Mouse (Mus musculus): ENCODE measurements around the gene Dnah7b. TPM values are rescaled to one million over a fixed set of nuclear protein-coding genes. Genes with fewer than 3 reads are reported as not detected.
"Not testable (repeated sequence)": the region's sequence is repeated elsewhere in the genome, so short reads cannot be mapped to it uniquely, and the experiment has no call there.

The Dnah7b gene
- polyA plus RNA-seq, 2 experiments: 0.04 to 0.09 TPM

DNA sequence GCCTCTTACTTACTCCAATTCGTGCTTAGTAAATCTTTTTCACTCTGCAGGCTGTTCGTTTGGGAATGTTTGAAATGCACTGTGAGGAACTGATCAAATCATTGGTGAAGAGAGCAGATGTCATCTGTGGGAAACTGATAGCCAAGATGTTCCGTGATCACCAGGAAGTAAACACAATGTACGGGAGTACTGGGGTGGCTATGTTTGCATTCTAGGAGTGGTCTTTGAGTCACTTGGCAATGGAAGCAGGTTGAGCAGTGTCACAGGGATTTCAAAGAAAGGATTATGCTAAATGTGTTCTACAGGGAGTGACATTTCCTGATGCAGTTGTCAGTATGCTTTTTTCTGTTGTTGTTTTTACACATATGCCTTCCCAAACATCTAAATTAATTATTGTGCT lies 61.9 kb downstream of the Dnah7b start:
- Histone ChIP-seq H3K36me3 (replicated peaks; ENCODE audit: control insufficient read depth, insufficient read depth, low read depth) (no peaks in the 10 kb centered on the region), H3K27ac (no peak overlapping the region), H3K9ac (replicated peaks) (no peak overlapping the region), H3K9me3 (ENCODE audit: control insufficient read depth, low read length) (no peaks in the 10 kb centered on the region), H3K4me2 (ENCODE audit: low read depth) (no peak overlapping the region), H3K4me3 (ENCODE audit: insufficient read depth in 1 of 2, low read depth in 2 of 2, low read length in 2 of 2) (no peak overlapping the region), H3K27me3 (ENCODE audit: control insufficient read depth, insufficient read depth, low read length) (no peaks in the 10 kb centered on the region), H3K4me1 (replicated peaks; ENCODE audit: control insufficient read depth in 2 of 2, insufficient read depth in 2 of 2, low read length in 1 of 2) (no peaks in the 10 kb centered on the region)
- TF ChIP-seq EP300 (IDR thresholded peaks at IDR 0.05; ENCODE audit: low read depth) (no peak), CTCF (IDR thresholded peaks at IDR 0.05; ENCODE audit: low read depth) (no peak)
- 19% methylated on average over 4 of the region's 4 CpGs for WGBS (ENCODE audit: insufficient replicate concordance)
- no peak for DNase-seq (ENCODE audit: low read depth in 3 of 3, low spot score in 3 of 3)
- no peak for ATAC-seq (ENCODE audit: insufficient read depth)

DNA sequence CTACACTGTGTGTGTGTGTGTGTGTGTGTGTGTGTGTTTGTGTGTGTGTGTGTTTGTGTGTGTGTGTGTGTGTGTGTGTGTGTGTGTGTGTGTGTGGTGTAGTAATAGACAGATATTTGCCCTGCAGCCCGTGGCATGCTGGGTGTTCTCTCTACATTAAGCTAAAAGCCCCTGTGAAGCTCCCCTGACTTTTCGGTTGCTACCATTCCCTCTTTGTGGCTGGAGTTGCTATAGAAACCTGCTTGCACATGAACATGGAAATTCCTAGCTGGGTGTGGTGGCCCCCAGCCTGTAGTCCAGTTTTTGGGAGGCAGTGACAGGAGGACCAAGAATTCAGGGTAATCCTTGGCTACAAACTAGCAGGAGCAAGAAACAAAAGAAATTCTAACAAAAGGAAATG lies 130.7 kb downstream of the Dnah7b start:
- DNase-seq (ENCODE audit: low read depth in 3 of 3, low spot score in 3 of 3); H3K9ac ChIP-seq (replicated peaks); H3K27me3 ChIP-seq (ENCODE audit: control insufficient read depth, insufficient read depth, low read length); ATAC-seq (ENCODE audit: insufficient read depth); H3K4me2 ChIP-seq (ENCODE audit: low read depth); H3K4me3 ChIP-seq (ENCODE audit: insufficient read depth in 1 of 2, low read depth in 2 of 2, low read length in 2 of 2); H3K36me3 ChIP-seq (replicated peaks; ENCODE audit: control insufficient read depth, insufficient read depth, low read depth); H3K4me1 ChIP-seq (replicated peaks; ENCODE audit: control insufficient read depth in 2 of 2, insufficient read depth in 2 of 2, low read length in 1 of 2); H3K9me3 ChIP-seq (ENCODE audit: control insufficient read depth, low read length); H3K27ac ChIP-seq: not testable (repeated sequence)
- 53% methylated on average over 2 of the region's 2 CpGs for WGBS (ENCODE audit: insufficient replicate concordance)

DNA sequence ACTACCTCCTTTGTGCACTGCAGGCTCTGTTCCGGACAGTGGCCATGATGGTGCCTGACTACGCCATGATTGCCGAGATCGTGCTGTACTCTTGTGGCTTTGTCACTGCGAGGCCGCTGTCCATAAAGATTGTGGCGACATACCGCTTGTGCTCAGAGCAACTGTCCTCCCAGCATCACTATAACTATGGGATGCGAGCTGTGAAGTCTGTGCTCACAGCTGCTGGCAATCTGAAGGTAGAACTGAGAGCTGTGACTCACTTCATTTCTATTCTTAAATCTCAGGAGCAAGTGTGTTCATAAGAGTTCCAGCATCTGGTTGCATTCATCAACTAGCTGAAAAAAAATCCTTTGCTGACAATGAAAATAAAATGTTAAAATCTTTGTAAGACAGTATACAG lies 135.1 kb downstream of the Dnah7b start:
- not testable (repeated sequence) for H3K36me3 ChIP-seq (replicated peaks; ENCODE audit: control insufficient read depth, insufficient read depth, low read depth); H3K9ac ChIP-seq (replicated peaks)
- 68% methylated on average over 9 of the region's 9 CpGs for WGBS (ENCODE audit: insufficient replicate concordance)

DNA sequence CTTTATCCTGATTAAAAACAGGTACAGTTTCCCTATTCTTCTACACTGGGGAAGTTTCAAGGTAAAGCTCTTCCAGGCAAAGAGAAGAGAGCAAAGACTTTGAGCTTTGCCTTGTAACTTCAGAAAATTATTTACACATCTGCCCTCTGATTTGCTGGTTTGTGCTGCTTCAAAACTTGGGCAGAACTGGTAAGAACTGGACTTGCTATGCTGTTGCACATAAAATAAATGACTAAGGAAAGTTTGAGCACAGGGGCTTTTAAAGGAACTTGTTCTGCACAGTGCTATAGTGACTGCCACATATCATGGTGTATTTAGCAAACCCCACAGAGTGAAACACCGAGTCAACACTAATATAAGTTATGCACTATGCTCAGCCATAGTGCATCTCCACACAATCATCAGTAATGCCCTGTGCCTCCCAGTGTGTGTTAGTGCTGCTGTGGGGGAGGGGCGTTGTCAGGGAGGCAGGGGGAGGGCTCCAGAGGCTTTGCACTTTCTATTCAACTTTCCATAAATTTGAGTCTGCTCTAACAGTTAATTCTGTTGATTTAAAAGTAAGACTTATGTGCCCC lies 144.0 kb downstream of the Dnah7b start:
- H3K4me1 ChIP-seq (replicated peaks; ENCODE audit: control insufficient read depth in 2 of 2, insufficient read depth in 2 of 2, low read length in 1 of 2); DNase-seq (ENCODE audit: low read depth in 3 of 3, low spot score in 3 of 3); H3K9ac ChIP-seq (replicated peaks); H3K9me3 ChIP-seq (ENCODE audit: control insufficient read depth, low read length); H3K4me3 ChIP-seq (ENCODE audit: insufficient read depth in 1 of 2, low read depth in 2 of 2, low read length in 2 of 2); ATAC-seq (ENCODE audit: insufficient read depth); H3K4me2 ChIP-seq (ENCODE audit: low read depth); H3K27ac ChIP-seq; H3K27me3 ChIP-seq (ENCODE audit: control insufficient read depth, insufficient read depth, low read length); H3K36me3 ChIP-seq (replicated peaks; ENCODE audit: control insufficient read depth, insufficient read depth, low read depth): not testable (repeated sequence)
- 39% methylated on average over 2 of the region's 2 CpGs for WGBS (ENCODE audit: insufficient replicate concordance)

More for the DNA sequence above, 135.1 kb downstream of the Dnah7b start:
- H3K27me3 ChIP-seq (ENCODE audit: control insufficient read depth, insufficient read depth, low read length); H3K4me2 ChIP-seq (ENCODE audit: low read depth); H3K4me3 ChIP-seq (ENCODE audit: insufficient read depth in 1 of 2, low read depth in 2 of 2, low read length in 2 of 2); ATAC-seq (ENCODE audit: insufficient read depth); DNase-seq (ENCODE audit: low read depth in 3 of 3, low spot score in 3 of 3); H3K4me1 ChIP-seq (replicated peaks; ENCODE audit: control insufficient read depth in 2 of 2, insufficient read depth in 2 of 2, low read length in 1 of 2); H3K9me3 ChIP-seq (ENCODE audit: control insufficient read depth, low read length); H3K27ac ChIP-seq: not testable (repeated sequence)

DNA sequence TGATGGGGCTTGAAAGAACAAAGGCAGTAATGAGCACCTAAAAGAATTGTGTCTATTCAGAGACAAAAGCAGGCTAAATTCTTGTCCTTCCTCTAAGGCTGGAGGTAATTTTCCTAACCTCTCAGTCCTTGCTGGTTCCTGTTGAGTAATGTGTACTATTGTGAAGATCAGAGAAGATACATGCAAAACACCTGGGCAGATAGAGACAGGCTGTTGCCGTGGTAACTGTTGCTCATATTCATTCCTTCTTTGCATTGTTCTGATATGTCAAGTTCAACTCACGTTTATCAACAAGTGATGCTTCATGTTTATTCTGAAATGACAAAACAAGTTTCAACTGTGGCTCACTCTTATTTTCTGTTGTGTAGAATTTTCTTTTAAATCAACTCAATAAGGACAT lies 156.6 kb downstream of the Dnah7b start:
- H3K9me3 ChIP-seq (ENCODE audit: control insufficient read depth, low read length); H3K36me3 ChIP-seq (replicated peaks; ENCODE audit: control insufficient read depth, insufficient read depth, low read depth); DNase-seq (ENCODE audit: low read depth in 3 of 3, low spot score in 3 of 3); ATAC-seq (ENCODE audit: insufficient read depth); H3K9ac ChIP-seq (replicated peaks); H3K4me1 ChIP-seq (replicated peaks; ENCODE audit: control insufficient read depth in 2 of 2, insufficient read depth in 2 of 2, low read length in 1 of 2); H3K27me3 ChIP-seq (ENCODE audit: control insufficient read depth, insufficient read depth, low read length); H3K4me2 ChIP-seq (ENCODE audit: low read depth); H3K27ac ChIP-seq; H3K4me3 ChIP-seq (ENCODE audit: insufficient read depth in 1 of 2, low read depth in 2 of 2, low read length in 2 of 2): not testable (repeated sequence)
- WGBS (ENCODE audit: insufficient replicate concordance): 61% methylated on average over 2 of the region's 2 CpGs

DNA sequence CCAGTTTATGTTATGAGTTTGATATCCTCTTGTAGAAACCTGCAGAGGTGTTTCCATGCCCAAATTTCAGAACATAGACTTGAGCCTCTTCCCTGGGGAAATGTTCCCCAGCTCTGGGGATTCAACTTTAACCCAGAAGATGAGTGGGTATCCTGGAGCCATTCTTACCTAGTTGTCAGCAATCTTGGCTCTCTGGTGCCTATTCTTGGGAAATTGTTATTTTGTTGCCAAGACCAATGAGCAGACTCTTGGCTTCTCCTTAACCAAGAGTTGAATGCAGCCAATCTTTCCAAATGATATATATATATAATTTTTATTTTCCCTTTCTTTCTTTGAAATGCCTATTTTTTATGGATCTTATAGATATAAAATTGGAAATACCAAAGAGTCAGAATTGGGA lies 160.0 kb downstream of the Dnah7b start:
- ATAC-seq (ENCODE audit: insufficient read depth); H3K4me2 ChIP-seq (ENCODE audit: low read depth); DNase-seq (ENCODE audit: low read depth in 3 of 3, low spot score in 3 of 3); H3K27ac ChIP-seq; H3K36me3 ChIP-seq (replicated peaks; ENCODE audit: control insufficient read depth, insufficient read depth, low read depth); H3K4me3 ChIP-seq (ENCODE audit: insufficient read depth in 1 of 2, low read depth in 2 of 2, low read length in 2 of 2); H3K4me1 ChIP-seq (replicated peaks; ENCODE audit: control insufficient read depth in 2 of 2, insufficient read depth in 2 of 2, low read length in 1 of 2); H3K27me3 ChIP-seq (ENCODE audit: control insufficient read depth, insufficient read depth, low read length); H3K9me3 ChIP-seq (ENCODE audit: control insufficient read depth, low read length); H3K9ac ChIP-seq (replicated peaks): not testable (repeated sequence)

DNA sequence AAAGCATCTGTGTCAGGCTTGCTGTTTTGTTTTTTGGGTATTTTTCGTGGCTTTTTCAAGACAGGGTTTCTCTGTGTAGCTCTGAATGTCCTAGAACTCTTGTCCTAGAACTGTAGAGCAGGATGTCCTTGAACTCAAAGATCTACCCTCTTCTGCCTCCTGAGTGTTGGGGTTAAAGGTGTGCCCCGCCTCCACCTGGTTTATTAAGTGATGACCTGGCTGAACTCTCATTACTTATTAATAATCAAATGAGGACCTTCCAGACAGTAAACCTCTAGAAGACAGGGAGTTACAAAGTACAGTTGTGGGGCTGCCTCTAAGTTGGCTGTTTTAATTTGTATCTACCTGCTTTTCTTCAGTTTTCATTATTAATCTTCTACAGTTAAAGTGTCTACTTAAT lies 202.7 kb downstream of the Dnah7b start:
- not testable (repeated sequence) for H3K27me3 ChIP-seq (ENCODE audit: control insufficient read depth, insufficient read depth, low read length); H3K9me3 ChIP-seq (ENCODE audit: control insufficient read depth, low read length); H3K27ac ChIP-seq; H3K4me2 ChIP-seq (ENCODE audit: low read depth); DNase-seq (ENCODE audit: low read depth in 3 of 3, low spot score in 3 of 3); H3K4me1 ChIP-seq (replicated peaks; ENCODE audit: control insufficient read depth in 2 of 2, insufficient read depth in 2 of 2, low read length in 1 of 2); ATAC-seq (ENCODE audit: insufficient read depth); H3K4me3 ChIP-seq (ENCODE audit: insufficient read depth in 1 of 2, low read depth in 2 of 2, low read length in 2 of 2); H3K9ac ChIP-seq (replicated peaks); H3K36me3 ChIP-seq (replicated peaks; ENCODE audit: control insufficient read depth, insufficient read depth, low read depth)
- WGBS (ENCODE audit: insufficient replicate concordance): 25% methylated on average over 2 of the region's 2 CpGs
